Mouse (Mus musculus) right cerebral cortex, postnatal 25 days (tissue): ENCODE data around the gene Larp4.
"Not testable (repeated sequence)": the region's sequence is repeated elsewhere in the genome, so short reads cannot be mapped to it uniquely, and the experiment has no call there.

ENCODE experiments used
- DNase-seq: peaks from one replicate; pipeline ENCODE4 v3.0.0; 2022

Gene Larp4

DNA sequence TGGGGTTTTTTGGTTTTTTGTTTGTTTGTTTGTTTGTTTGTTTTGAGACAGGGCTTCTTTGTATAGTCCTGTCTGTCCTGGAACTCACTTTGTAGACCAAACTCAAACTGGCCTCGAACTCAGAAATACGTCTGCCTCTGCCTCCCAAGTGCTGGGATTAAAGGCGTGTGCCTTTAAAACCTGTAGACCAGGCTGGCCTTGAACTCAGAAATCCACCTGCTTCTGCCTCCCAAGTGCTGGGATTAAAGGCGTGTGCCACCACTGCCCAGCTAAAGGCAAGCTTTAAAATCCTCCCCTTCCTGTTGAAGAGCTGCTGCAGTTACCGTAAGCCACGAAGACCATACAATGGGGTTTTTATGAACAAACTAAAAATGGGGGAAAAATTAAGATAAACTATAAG, at the start of gene Larp4:
Gene Larp4 (plus strand): TSS at position 301 of the 400 bp plus-strand sequence.
- not testable (repeated sequence) for DNase-seq

DNA sequence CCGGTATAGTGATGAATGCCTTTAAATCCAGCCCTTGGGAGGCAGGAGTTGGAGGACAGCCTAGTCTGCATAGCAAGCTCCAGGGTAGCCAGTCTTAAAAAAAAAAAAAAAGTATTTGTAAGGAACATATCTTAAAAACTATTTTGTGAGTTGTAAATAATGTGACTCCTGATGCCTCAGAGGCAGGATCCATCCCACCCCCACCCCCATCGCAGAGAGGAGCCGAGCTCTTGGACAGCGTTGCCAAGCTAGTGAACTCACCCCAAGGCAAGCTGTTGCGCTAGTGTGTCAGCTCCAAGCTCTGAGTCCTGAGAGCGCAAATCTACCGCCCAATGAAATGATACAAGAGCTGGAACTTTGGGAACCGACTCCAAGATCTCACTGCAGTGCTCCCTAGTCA, 38.6 kb upstream of the Larp4 start:
- no peak for DNase-seq

GRCm38 (mm10) chr15:99934501-99934900, 35.4 kb upstream of the Larp4 start:
- DNase-seq, result no peak

DNA sequence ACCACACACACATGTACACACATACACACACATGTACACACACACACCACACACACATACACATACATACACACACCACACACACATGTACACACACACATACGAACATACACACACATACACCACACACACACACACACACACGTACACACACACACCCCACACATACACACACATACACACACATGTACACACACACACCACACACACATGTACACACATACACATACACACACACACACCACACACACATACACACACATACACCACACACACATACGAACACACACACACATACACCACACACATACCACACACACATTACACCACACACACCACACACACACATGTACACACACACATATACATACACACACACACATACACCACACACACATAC, 33.2 kb upstream of the Larp4 start:
- no peak for DNase-seq

DNA sequence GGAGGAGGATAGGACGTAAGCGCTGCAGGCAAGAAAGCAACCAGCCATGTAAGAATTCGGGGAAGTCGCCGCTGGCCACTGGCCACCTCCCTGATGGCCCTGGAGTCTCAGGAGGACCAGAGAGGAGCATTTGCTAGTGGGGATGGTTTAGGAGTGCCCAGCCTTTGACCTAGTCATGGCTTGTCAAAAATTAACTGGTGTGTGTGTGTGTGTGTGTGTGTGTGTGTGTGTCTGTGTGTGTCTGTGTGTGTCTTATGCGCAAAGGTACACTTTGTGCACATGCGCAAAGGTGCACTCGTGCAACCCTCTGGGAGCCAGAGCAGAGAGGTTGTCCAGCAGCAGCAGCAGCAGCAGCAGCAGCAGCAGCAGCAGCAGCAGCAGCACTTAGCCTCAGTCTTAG, 32.0 kb upstream of the Larp4 start:
- no peak for DNase-seq

GRCm38 (mm10) chr15:99940426-99940825, 29.4 kb upstream of the Larp4 start:
- DNase-seq, result no peak

DNA sequence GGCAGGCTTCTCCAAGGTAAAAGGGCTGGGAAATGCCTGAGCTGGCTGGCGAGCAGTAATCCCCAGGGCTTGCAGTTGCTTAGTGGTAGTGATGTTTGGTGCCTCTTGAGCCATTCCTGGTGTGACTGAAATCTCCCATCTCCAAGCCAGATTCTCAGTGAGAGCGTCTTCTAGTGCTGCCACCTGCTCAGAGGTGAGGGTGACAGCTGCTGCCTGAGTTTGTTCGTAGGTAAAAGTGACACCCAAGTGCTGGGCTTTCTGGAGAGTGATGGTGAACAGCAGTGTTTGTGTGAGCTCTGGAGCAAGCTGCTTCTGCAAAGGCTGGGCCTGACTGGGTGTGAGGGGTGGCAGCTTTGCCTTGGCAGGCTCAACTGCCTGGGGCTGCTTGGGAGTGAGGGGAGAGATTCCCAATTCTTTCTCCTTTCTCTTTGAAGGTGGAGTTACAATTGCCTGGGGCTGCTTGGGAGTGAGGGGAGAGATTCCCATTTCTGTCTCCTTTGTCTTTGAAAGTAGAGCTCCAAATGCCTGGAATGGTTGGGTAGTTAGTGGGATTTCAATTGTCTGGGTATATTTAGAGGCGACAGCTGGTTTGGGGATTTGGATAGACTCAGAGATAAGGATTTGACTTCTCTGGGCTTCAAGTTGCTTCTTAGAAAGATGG, 28.8 kb upstream of the Larp4 start:
- no peak for DNase-seq

DNA sequence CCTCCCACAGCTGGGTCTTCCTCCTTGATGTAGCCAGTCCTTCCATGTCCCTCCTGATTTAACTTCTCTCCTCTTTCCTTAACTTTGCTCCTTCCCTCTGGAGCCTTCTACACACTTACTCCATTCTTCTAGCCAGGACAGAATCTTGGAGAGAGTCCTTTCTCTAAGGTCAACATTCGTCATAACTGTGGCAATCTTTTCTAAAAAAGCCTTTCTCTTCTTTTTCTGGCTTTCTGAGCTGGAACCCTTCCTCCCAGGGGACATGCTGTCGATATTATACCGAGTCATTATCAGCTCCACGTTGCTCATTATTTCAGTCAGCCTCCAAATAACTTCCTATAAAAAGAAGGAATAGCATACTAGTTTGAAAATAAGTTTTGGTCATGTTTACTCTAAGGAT, 14.5 kb upstream of the Larp4 start:
- no peak for DNase-seq

DNA sequence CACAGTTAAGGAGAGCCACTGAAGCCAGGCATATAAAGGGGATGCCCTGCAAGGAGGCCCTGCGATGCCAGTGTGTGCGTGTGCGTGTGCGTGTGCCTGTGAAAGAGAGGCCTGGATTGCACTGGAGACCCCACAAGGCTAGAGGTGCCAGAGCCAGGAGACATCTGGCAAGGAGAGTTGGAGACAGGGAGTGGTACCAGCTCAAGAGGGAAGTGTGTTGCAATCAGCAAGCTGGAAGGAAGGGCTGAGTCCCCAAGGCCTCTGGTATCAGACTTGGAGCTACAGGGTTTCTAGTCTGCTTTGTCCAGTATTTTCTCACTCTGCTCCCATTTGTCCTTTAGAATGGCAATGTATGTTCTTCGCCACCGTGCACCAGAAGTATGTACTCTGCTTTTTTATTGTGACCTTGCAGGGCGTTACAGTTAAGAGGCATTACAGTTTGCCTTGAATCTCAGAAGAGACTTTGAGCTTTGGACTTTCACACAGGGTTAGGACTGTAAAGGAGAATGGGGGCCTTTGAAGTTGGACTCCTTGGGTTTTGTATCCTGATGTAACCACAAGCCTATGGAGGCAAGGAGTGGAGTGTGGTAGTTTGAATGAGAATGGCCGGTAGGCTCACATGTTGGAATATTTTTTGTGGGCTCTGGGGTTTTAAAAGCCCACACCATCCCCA, 4.6 kb upstream of the Larp4 start:
- DNase-seq, result no peak

GRCm38 (mm10) chr15:99966961-99967360, 2.9 kb upstream of the Larp4 start, which contains the start of gene Fam186a:
Fam186a (minus strand) TSS chr15:99967061.
- no peak for DNase-seq

GRCm38 (mm10) chr15:99970606-99971005, 741 bp downstream of the Larp4 start:
- DNase-seq, result no peak

GRCm38 (mm10) chr15:99972361-99972988, 2.6 kb downstream of the Larp4 start:
- peak; percentile 97 for DNase-seq

DNA sequence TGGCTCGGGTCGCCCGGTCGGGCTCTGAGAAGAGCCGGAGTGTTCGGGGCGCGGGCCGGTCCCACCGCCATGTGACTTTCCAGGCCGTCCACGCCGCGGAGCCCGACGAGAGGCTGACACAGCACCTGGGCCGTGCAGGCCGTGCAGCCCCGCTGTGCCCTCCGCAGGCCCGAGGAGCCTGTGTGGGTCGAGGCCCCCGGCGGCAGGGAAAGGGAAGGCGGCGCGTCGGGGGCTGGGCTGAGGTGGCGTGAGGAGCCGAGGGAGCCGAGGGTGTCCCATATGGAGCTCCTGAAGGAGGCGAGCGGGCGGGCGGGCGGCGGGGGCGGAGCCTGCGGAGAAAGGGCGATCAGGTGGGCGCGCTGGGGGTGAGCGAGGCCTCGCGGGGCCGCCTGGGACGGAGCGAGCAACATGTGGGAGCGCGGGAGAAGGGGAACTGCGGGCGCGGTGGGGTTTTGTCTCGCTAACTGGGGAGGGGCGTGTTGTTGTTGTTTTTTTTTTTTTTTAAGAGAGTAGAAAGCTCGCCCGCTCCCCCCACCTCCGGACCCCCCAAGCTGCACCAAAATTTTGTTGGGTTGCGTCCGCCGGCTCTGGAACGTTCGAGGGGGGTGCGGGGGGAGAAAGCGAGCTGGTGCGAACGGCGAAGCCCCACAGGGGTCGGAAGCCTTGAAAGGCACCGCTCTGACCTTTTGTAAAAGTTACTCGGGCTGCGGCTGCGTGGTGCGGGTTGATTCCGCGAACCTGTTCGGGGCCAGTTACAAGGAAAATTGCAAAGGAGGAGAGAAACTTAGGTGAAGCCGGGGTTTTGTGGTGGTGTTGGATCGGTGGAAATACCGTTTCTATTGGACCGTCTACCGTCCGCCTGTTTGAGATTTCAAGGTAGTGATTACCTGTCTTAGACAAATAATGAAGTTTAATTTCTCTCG, 3.4 kb downstream of the Larp4 start:
- DNase-seq, result no peak

DNA sequence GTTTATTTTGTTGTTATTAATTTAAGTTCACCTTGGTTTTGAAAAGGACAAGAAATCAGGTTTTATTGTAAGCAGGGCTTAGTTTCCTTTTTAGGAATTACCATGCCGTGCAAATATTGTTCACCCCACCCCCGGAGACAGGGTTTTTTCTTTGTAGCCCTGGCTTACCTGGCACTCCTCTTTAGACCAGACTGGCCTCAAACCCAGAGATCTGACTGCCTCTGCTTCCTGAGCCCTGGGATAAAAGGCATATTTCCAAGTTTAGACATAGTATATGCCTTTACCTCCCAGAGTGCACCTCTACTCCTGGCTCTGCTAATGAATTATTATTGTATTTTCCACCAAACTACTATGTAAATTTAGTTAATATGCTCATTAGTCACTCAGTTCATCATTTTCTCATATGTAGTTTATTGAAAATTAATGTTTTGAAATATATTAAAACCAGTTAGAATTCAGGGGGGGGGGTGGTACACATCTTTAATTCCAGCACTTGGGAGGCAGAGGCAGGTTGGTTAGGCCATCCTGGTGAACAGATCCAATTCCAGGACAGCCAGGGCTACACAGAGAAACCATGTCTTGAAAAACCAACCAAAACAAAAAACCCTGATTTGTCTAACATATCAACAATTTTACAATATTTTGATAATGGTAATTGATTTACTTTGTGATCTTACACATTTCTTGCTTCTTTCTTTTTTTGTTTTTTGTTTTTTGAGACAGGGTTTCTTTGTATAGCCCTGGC, 4.8 kb downstream of the Larp4 start:
- no peak for DNase-seq

- DNase-seq, result not testable (repeated sequence)
Observed at GRCm38 (mm10) chr15:99976121-99976520, 6.3 kb downstream of the Larp4 start.

DNA sequence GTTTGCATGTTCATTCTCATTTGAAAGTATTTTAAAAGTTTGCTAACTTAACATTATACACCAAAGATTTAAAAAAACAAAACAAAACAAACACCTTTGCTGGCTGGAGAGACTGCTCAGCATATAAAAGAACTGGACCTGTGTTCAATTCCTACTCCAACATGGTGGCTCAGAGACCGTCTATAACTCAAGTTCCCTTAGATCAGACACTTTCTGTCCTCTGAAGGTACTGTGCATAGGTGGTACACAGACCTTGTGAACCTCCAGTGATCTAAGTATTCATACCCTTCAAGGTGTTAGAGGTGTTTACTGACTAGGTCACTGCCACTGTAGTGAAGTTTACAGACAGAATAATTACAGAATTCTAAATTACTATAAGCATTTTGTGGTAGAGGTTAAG, 9.4 kb downstream of the Larp4 start:
- DNase-seq, result no peak

GRCm38 (mm10) chr15:99979715-99980114, 9.8 kb downstream of the Larp4 start:
- DNase-seq, result no peak

GRCm38 (mm10) chr15:99993100-99993499, 23.2 kb downstream of the Larp4 start:
- DNase-seq, result no peak

DNA sequence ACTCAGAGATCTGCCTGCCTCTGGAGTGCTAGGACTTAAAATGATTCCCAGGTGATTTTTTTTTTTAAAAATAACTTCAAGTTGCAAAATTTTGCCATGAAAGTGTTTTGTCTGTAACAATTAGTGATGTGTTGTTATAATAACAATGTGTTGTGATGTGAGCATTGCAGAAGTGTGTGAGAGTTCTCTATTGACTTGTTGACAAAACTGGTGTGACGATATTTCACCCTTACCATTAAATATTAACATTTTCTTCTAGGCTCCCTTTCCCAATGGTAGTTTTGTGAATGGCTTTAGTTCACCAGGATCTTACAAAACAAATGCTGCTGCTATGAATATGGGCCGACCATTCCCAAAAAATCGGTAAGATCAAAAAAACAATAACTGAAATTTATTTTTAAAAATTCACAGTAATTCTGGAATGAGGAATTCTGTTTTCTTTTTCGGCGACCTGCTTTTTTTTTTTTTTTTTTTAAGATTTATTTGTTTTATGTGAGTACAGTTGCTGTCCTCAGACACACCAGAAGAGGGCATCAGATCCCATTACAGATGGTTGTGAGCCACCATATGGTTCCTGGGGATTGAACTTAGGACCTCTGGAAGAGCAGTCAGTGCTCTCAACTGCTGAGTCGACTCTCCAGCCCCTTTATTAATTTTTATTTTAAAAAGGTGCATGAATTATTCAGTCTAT, 27.4 kb downstream of the Larp4 start:
- no peak for DNase-seq

GRCm38 (mm10) chr15:99999390-99999789, 29.5 kb downstream of the Larp4 start:
- DNase-seq, result no peak

GRCm38 (mm10) chr15:100004677-100005273, 34.9 kb downstream of the Larp4 start:
- no peak for DNase-seq
